Mouse (Mus musculus) stomach, postnatal 0 days (tissue): Measurements from ENCODE around the gene Kcnh2.

Experiments used
- CTCF ChIP-seq: IDR thresholded peaks from 2 replicates; pipeline ENCODE4 v1.5.1; 2016; ENCODE audit warnings: antibody characterized with exemption, low read depth, mild to moderate bottlenecking, moderate library complexity
- EP300 ChIP-seq: optimal IDR thresholded peaks from 2 replicates; pipeline ENCODE3; 2016; ENCODE audit warnings: antibody characterized with exemption

DNA sequence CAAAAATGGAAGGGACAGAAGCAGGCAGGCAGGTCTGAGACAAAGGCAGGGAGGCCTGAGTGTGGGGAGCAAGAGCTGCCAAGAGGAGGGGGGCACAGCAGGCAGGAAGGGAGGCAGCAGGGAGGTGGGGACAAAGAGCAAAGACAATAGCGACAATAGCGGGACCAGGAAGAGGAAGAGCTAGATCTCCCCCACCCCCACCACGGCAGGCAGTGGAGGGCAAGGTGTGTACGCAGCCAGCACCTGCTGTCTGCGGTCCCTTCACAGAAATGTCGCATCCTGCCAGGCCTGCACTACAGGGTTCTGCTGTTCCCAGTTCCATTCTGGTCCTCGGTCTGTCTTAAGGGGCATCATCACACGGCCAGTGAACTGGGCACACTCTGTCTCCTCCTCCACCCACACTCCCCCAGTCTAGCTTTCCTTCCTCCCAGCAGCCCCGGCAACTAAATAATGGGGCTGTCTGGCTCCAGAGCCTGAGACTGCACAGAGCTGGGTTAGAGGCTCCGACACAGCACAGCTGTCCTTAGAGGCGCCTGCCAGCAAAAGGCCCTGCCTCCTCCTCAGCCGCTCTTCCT, 6.8 kb downstream of the Kcnh2 start:
- TF ChIP-seq CTCF (no peak), EP300 (no peak)
